Mouse (Mus musculus) liver, postnatal 0 days (tissue): Measurements from ENCODE around the gene Gmeb1.

Experiments
- CTCF ChIP-seq: sonication (generic); IDR thresholded peaks from 2 replicates; pipeline ENCODE4 v1.5.1; 2016; ENCODE audit warnings: antibody characterized with exemption, low read depth
- EP300 ChIP-seq: IDR thresholded peaks from 2 replicates; pipeline ENCODE4 v1.6.1; 2016; ENCODE audit warnings: antibody characterized with exemption, low read depth, mild to moderate bottlenecking

DNA sequence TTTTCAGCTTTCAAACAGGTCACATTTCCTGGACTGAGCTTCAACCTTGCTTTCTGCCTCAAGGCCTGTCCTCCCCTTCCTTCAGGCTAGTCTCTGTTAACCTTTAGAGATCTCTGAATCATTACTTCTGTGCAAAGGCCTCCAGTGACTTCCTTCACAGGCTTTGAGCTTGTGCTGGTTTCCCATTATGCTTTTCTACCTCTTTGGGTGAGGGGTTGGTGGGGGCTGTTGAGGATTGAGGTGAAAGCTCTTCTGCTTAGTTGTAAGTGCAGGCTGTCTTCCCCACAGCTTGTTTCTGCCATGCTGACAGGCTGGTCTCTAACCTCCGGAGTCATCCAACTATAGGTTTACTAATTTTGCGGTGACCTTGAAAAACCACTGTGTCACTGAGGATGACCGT is 5.0 kb downstream of the Gmeb1 start:
- TF ChIP-seq EP300, result no peak
- no peak for TF ChIP-seq CTCF
